In the genomic region with DNA sequence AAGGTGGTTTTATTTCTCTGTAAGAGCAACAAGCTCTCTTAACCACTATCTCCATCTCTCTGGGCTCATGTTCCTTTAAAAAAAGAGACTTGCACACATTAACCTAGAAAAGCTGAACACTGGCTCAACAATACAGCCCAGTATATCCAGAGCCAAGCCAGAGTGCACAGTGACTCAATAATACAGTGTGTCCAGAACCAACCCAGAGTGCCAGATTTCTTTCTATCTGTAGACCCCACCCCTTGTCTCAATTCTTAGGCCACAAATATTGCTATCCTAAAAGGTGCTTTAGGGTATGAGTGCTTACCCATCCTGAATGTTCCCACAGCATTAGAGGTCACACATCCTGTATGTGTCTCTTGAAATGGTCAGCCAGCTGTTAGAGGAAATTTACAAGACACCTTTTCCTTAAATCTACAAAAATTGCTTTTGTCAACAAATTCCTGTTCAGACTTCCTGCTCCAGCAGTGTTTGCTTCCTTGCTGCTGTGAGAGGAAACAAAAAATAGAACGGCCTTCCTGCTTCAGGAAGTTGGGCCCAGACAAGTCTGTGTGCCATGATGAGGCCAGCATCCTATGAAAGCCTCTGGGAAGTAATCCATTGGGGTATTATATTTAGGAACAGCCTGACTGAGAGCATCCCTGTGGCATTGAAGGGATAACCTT, we compare ENCODE assay signal across 11 mouse cellular contexts.
DNase-seq lines count a peak whose midpoint lies in the region; ATAC-seq and TF ChIP-seq lines count a peak whose summit lies in the region.
"Had no signal": no experiment of that assay in that cellular context is flagged by ENCODE, and none has a peak within 500 bp of the region (broad histone marks: within the 10 kb centered on the region; RNA-seq: fewer than 3 reads in every experiment).

No protein-coding gene starts in this region.

- no peak for DNase-seq in hindbrain, embryonic 10.5 days (ENCODE audit: low spot score)
- DNase-seq in embryonic facial prominence, embryonic 14.5 days (ENCODE audit: low spot score), result peak; percentile 27
- DNase-seq in heart, postnatal 25 days (ENCODE audit: low spot score), result peak; percentile 15
- DNase-seq in cerebellum, adult 2 months, result no peak
- no peak for DNase-seq in thymus, postnatal 0 days (ENCODE audit: low spot score)
- DNase-seq in layer of hippocampus, postnatal 25 days (ENCODE audit: extremely low spot score in 1 of 2, low spot score in 1 of 2), result no peak
- DNase-seq: gastrocnemius, postnatal 10 days had no signal

- 0 out of 2 replicates have a peak overlapping the region, but pooled peaks have one; percentile 35 for H3K27ac ChIP-seq in hindbrain, embryonic 13.5 days
- no peak overlapping the region for H3K27ac ChIP-seq in hindbrain, embryonic 10.5 days
- H3K27ac ChIP-seq in embryonic facial prominence, embryonic 14.5 days (replicated peaks; ENCODE audit: low read depth, low read length), result peak overlapping the region; percentile 29; the same call in 1 of the 2 replicates
- no peak overlapping the region for H3K27ac ChIP-seq in liver, embryonic 16.5 days (ENCODE audit: low read length)
- H3K27ac ChIP-seq in cerebellum, adult 2 months (ENCODE audit: insufficient read depth, low read length), result no peak overlapping the region
- H3K27ac ChIP-seq: limb, embryonic 10.5 days had no signal

- no peak overlapping the region for H3K4me2 ChIP-seq in hindbrain, embryonic 13.5 days
- no peak overlapping the region for H3K4me2 ChIP-seq in embryonic facial prominence, embryonic 14.5 days (ENCODE audit: low read depth, low read length)
- no peak overlapping the region for H3K4me2 ChIP-seq in liver, embryonic 16.5 days (ENCODE audit: low read depth, low read length)

- no peaks in the 10 kb centered on the region for H3K9me3 ChIP-seq in hindbrain, embryonic 13.5 days
- H3K9me3 ChIP-seq in hindbrain, embryonic 10.5 days, result no peaks in the 10 kb centered on the region
- no peaks in the 10 kb centered on the region for H3K9me3 ChIP-seq in embryonic facial prominence, embryonic 14.5 days (ENCODE audit: control insufficient read depth, low read length)
- no peaks in the 10 kb centered on the region for H3K9me3 ChIP-seq in liver, embryonic 16.5 days (replicated peaks; ENCODE audit: control insufficient read depth, low read length)
- H3K9me3 ChIP-seq: limb, embryonic 10.5 days had no signal

- no peak overlapping the region for H3K4me3 ChIP-seq in hindbrain, embryonic 13.5 days
- H3K4me3 ChIP-seq in hindbrain, embryonic 10.5 days, result no peak overlapping the region
- no peak overlapping the region for H3K4me3 ChIP-seq in embryonic facial prominence, embryonic 14.5 days (ENCODE audit: low read depth, low read length)
- H3K4me3 ChIP-seq in liver, embryonic 16.5 days (ENCODE audit: low read depth, low read length), result no peak overlapping the region
- no peak overlapping the region for H3K4me3 ChIP-seq in cerebellum, adult 2 months (replicated peaks; ENCODE audit: insufficient read depth, low read depth, low read length)
- H3K4me3 ChIP-seq: limb, embryonic 10.5 days; myocyte had no signal

- TF ChIP-seq POLR2A in cerebellum, adult 2 months (IDR thresholded peaks at IDR 0.05; ENCODE audit: borderline replicate concordance, insufficient read depth, low read length), result no peak

- no peaks in the 10 kb centered on the region for H3K27me3 ChIP-seq in hindbrain, embryonic 13.5 days
- no peaks in the 10 kb centered on the region for H3K27me3 ChIP-seq in hindbrain, embryonic 10.5 days (ENCODE audit: insufficient read depth, poor library complexity, severe bottlenecking)
- H3K27me3 ChIP-seq in embryonic facial prominence, embryonic 14.5 days (replicated peaks; ENCODE audit: control insufficient read depth, insufficient read depth, low read length), result no peaks in the 10 kb centered on the region
- no peaks in the 10 kb centered on the region for H3K27me3 ChIP-seq in liver, embryonic 16.5 days (ENCODE audit: control insufficient read depth, insufficient read depth, low read depth, low read length)
- H3K27me3 ChIP-seq in cerebellum, adult 2 months (ENCODE audit: control insufficient read depth, insufficient read depth, low read length), result no peaks in the 10 kb centered on the region

- 0 out of 2 replicates have a peak, but pooled peaks cover 5% of the 10 kb centered on the region for H3K4me1 ChIP-seq in hindbrain, embryonic 13.5 days (replicated peaks)
- H3K4me1 ChIP-seq in hindbrain, embryonic 10.5 days (replicated peaks), result 0 out of 2 replicates have a peak, but pooled peaks cover 2% of the 10 kb centered on the region
- H3K4me1 ChIP-seq in embryonic facial prominence, embryonic 14.5 days (ENCODE audit: control insufficient read depth, insufficient read depth, low read length), result peaks cover 4% of the 10 kb centered on the region; the same call in 1 of the 2 replicates
- no peaks in the 10 kb centered on the region for H3K4me1 ChIP-seq in liver, embryonic 16.5 days (ENCODE audit: control insufficient read depth, low read depth, low read length)
- H3K4me1 ChIP-seq in cerebellum, adult 2 months (ENCODE audit: control insufficient read depth, insufficient read depth, low read length), result no peaks in the 10 kb centered on the region
- H3K4me1 ChIP-seq: limb, embryonic 10.5 days had no signal

- 91% methylated on average over 1 of the region's 1 CpGs for WGBS in hindbrain, embryonic 13.5 days
- 72% methylated on average over 1 of the region's 1 CpGs for WGBS in hindbrain, embryonic 10.5 days
- WGBS in embryonic facial prominence, embryonic 14.5 days, result 44% methylated on average over 1 of the region's 1 CpGs
- 15% methylated on average over 1 of the region's 1 CpGs for WGBS in liver, embryonic 16.5 days (ENCODE audit: insufficient replicate concordance)
- WGBS in cerebellum, adult 2 months, result 84% methylated on average over 1 of the region's 1 CpGs

- no peaks in the 10 kb centered on the region for H3K36me3 ChIP-seq in hindbrain, embryonic 13.5 days
- H3K36me3 ChIP-seq in hindbrain, embryonic 10.5 days, result no peaks in the 10 kb centered on the region
- no peaks in the 10 kb centered on the region for H3K36me3 ChIP-seq in embryonic facial prominence, embryonic 14.5 days (ENCODE audit: control insufficient read depth, insufficient read depth, low read length)
- H3K36me3 ChIP-seq in liver, embryonic 16.5 days (ENCODE audit: control insufficient read depth, insufficient read depth), result no peaks in the 10 kb centered on the region
- H3K36me3 ChIP-seq: limb, embryonic 10.5 days had no signal

- ATAC-seq in hindbrain, embryonic 13.5 days (ENCODE audit: low FRiP score), result no peak
- no peak for ATAC-seq in embryonic facial prominence, embryonic 14.5 days (ENCODE audit: low read depth)
- peak; percentile 47 for ATAC-seq in liver, embryonic 16.5 days (ENCODE audit: low read depth)

- intact Hi-C loops in heart, postnatal 25 days (cut with DNase I), result loop anchor here (5.0 kb wide), 1 partner anchor 183 kb away; no protein-coding TSS in a partner anchor

- H3K9ac ChIP-seq in hindbrain, embryonic 13.5 days, result no peak overlapping the region
- no peak overlapping the region for H3K9ac ChIP-seq in embryonic facial prominence, embryonic 14.5 days (ENCODE audit: low read depth, low read length)
- no peak overlapping the region for H3K9ac ChIP-seq in liver, embryonic 16.5 days (ENCODE audit: low read depth, low read length)

- no peak for TF ChIP-seq CTCF in cerebellum, adult 2 months (IDR thresholded peaks at IDR 0.05; ENCODE audit: borderline replicate concordance, insufficient read depth, low read depth, low read length)

Comparison
In these comparisons a context has a peak if more than half of its experiments do, and no peak if none do; other contexts are left out.
1. H3K27ac ChIP-seq: peak in hindbrain, embryonic 13.5 days (single experiment) and embryonic facial prominence, embryonic 14.5 days (single experiment); none in hindbrain, embryonic 10.5 days (single experiment), liver, embryonic 16.5 days (single experiment) and cerebellum, adult 2 months (single experiment).
2. DNase-seq: peak in embryonic facial prominence, embryonic 14.5 days (single experiment) and heart, postnatal 25 days (single experiment); none in hindbrain, embryonic 10.5 days (single experiment), cerebellum, adult 2 months (0 of 2), thymus, postnatal 0 days (single experiment) and layer of hippocampus, postnatal 25 days (0 of 2).